Mouse (Mus musculus): ENCODE measurements around the gene Cflar. TPM values are rescaled to one million over a fixed set of nuclear protein-coding genes. Genes with fewer than 3 reads are reported as not detected.
"Not testable (repeated sequence)": the region's sequence is repeated elsewhere in the genome, so short reads cannot be mapped to it uniquely, and the experiment has no call there.

Cflar gene
- total RNA-seq, 1 experiment from 2014 or later = 80.8 TPM

GRCm38 (mm10) chr1:58725767-58726166 lies 14.5 kb downstream of the Cflar start:
- ATAC-seq (replicated peaks; ENCODE audit: low read depth, poor library complexity, severe bottlenecking) = no peak

GRCm38 (mm10) chr1:58727019-58727746 lies 15.9 kb downstream of the Cflar start:
- 0 out of 2 replicates have a peak, but pooled peaks have one; percentile 22 for ATAC-seq (replicated peaks; ENCODE audit: low read depth, poor library complexity, severe bottlenecking)

- no peak for ATAC-seq (replicated peaks; ENCODE audit: low read depth, poor library complexity, severe bottlenecking)
These were observed 16.7 kb downstream of the Cflar start for GRCm38 (mm10) chr1:58727747-58728589.

GRCm38 (mm10) chr1:58728590-58728868 lies 17.2 kb downstream of the Cflar start:
- ATAC-seq (replicated peaks; ENCODE audit: low read depth, poor library complexity, severe bottlenecking) = no peak

- ATAC-seq (replicated peaks; ENCODE audit: low read depth, poor library complexity, severe bottlenecking) = no peak
These were observed 22.3 kb downstream of the Cflar start for GRCm38 (mm10) chr1:58733636-58734035.

GRCm38 (mm10) chr1:58734043-58734920 lies 23.0 kb downstream of the Cflar start:
- ATAC-seq (replicated peaks; ENCODE audit: low read depth, poor library complexity, severe bottlenecking) = no peak

GRCm38 (mm10) chr1:58735962-58736361 lies 24.7 kb downstream of the Cflar start:
- no peak for ATAC-seq (replicated peaks; ENCODE audit: low read depth, poor library complexity, severe bottlenecking)

GRCm38 (mm10) chr1:58736968-58737367 lies 25.7 kb downstream of the Cflar start:
- ATAC-seq (replicated peaks; ENCODE audit: low read depth, poor library complexity, severe bottlenecking) = no peak

- no peak for ATAC-seq (replicated peaks; ENCODE audit: low read depth, poor library complexity, severe bottlenecking)
These were observed 28.2 kb downstream of the Cflar start for GRCm38 (mm10) chr1:58739529-58739928.

GRCm38 (mm10) chr1:58742571-58743021 lies 31.3 kb downstream of the Cflar start:
- peak; percentile 30 for ATAC-seq (replicated peaks; ENCODE audit: low read depth, poor library complexity, severe bottlenecking)

- ATAC-seq (replicated peaks; ENCODE audit: low read depth, poor library complexity, severe bottlenecking) = peak; percentile 92
These were observed 31.9 kb downstream of the Cflar start for GRCm38 (mm10) chr1:58743252-58743651.

- ATAC-seq (replicated peaks; ENCODE audit: low read depth, poor library complexity, severe bottlenecking) = no peak
These were observed 33.3 kb downstream of the Cflar start for GRCm38 (mm10) chr1:58744645-58745044.

- no peak for ATAC-seq (replicated peaks; ENCODE audit: low read depth, poor library complexity, severe bottlenecking)
These were observed 35.6 kb downstream of the Cflar start for GRCm38 (mm10) chr1:58746880-58747279.

GRCm38 (mm10) chr1:58759451-58759850 lies 48.1 kb downstream of the Cflar start:
- no peak for ATAC-seq (replicated peaks; ENCODE audit: low read depth, poor library complexity, severe bottlenecking)

GRCm38 (mm10) chr1:58760581-58760980 lies 49.3 kb downstream of the Cflar start:
- no peak for ATAC-seq (replicated peaks; ENCODE audit: low read depth, poor library complexity, severe bottlenecking)

- ATAC-seq (replicated peaks; ENCODE audit: low read depth, poor library complexity, severe bottlenecking) = peak; percentile 90
These were observed 50.3 kb downstream of the Cflar start for GRCm38 (mm10) chr1:58761391-58762275.

GRCm38 (mm10) chr1:58762576-58762975 lies 51.3 kb downstream of the Cflar start:
- no peak for ATAC-seq (replicated peaks; ENCODE audit: low read depth, poor library complexity, severe bottlenecking)

- ATAC-seq (replicated peaks; ENCODE audit: low read depth, poor library complexity, severe bottlenecking) = not testable (repeated sequence)
These were observed 55.1 kb downstream of the Cflar start for GRCm38 (mm10) chr1:58766446-58766845.

GRCm38 (mm10) chr1:58769136-58769535 lies 57.8 kb downstream of the Cflar start:
- ATAC-seq (replicated peaks; ENCODE audit: low read depth, poor library complexity, severe bottlenecking) = no peak

All from common myeloid progenitor, adult 5-6 weeks (primary cell).